Mouse (Mus musculus) cerebellum, adult 11-12 months (tissue): ENCODE measurements at regions not wholly inside any gene's neighbourhood (a gene's known extent, or its start where the extent isn't known, plus 50 kb on each side); places are given as distances from the start of the nearest gene placed in this dataset.
A peak's percentile ranks its signal among the peaks of the same experiment; 100 is the strongest.
"Not testable (repeated sequence)": the region's sequence is repeated elsewhere in the genome, so short reads cannot be mapped to it uniquely, and the experiment has no call there.

Experiments used
- DNase-seq: peaks from one replicate; pipeline ENCODE4 v3.0.0; 2022

DNA sequence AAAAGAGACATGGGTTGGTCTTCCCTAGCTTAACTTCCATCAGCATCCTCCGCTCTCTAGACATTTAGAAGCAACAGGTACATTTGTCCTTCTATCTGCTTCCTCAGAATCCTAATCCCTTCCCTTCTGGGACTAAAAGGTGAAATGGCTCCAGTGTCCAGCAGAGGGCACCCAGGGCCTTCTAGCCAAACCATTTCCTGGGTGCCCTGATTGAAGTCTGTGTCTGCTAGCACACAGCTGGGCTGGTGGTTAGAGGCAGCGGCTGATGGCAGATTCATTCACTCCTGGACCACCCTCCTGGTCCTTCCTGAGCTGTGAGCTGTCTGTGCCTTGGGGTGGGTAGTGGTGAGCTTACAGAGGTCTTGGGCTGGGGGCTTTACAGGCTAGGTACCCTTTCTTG lies 76.5 kb upstream of the Col13a1 start:
- DNase-seq: peak; percentile 46

DNA sequence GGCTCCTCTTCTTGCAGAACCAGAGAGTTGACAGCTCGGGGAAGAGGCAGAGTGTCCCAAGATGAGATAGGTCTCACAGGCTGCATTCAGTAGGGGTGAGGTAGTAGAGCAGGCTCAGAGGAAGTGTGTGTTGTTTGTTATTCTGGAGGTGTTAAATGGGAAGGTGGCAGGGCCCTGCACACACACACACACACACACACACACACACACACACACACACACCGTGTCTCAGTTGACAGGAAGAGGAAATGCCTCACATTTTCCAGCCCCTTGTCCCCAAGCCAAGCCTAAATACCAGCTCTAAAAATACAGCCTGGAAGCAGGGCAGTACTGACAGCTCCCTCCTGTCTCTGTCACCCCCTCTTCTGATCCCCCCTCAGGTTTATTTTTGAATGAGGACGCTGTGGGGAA lies 70.9 kb upstream of the Col13a1 start:
- DNase-seq: no peak

DNA sequence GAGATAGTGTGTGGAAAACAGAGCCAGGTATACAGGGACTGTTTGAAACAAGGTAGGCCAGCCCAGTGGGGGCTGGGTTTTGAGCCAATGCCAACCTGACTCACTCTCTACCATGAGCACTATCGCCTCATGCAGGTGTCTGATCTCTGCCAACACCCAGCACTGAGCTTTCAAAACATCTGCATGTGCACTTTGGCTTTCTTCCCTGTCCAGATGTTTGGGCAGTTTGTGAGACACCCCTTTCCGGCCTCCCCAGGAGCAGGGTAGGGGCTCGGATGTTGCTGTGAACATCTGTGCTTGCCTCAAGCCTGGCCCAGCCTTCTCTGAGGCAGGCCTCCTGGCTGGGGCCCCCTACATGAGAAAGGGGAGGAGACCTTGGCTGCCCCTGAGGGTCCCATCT lies 65.5 kb upstream of the Col13a1 start:
- DNase-seq: no peak

DNA sequence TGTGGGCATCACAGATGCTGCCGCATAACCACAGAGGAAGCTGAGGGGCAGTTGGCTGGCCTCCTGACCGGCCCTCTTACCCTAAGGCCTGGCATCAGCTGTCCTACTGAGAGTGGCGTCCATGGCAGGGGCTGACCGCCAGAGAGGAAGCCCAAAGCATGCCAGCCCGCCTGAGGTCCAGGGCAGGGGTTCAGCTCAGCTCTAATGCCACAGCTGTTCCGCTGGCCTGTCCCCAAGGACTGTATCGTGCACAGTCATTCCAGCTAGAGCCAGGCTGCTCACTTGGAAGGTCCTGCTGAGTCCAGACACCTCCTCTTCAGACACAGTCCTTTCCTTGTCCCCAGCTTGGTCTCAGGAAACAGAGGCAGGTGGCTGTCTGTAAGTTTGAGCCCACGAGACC lies 61.0 kb upstream of the Col13a1 start:
- DNase-seq: no peak

DNA sequence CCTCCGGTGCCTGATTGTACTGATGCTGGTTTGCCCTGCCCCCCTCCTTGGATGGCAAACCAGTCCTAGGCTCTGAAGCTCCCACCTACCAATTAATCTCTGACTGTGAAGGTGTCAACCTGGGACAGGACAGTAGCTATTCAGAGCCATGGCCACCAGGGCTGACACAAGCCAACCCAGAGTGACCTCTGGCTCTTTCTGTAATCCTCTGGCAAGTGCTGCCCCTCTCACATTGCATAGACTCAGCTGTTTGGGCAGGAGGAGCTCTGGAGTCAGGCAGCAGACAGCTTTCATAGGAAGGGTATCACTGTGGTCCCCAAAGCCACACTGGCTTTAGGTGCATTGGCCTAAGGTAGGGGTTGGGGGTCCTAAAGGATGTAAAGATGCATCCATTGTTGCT lies 59.7 kb upstream of the Col13a1 start:
- DNase-seq: no peak

DNA sequence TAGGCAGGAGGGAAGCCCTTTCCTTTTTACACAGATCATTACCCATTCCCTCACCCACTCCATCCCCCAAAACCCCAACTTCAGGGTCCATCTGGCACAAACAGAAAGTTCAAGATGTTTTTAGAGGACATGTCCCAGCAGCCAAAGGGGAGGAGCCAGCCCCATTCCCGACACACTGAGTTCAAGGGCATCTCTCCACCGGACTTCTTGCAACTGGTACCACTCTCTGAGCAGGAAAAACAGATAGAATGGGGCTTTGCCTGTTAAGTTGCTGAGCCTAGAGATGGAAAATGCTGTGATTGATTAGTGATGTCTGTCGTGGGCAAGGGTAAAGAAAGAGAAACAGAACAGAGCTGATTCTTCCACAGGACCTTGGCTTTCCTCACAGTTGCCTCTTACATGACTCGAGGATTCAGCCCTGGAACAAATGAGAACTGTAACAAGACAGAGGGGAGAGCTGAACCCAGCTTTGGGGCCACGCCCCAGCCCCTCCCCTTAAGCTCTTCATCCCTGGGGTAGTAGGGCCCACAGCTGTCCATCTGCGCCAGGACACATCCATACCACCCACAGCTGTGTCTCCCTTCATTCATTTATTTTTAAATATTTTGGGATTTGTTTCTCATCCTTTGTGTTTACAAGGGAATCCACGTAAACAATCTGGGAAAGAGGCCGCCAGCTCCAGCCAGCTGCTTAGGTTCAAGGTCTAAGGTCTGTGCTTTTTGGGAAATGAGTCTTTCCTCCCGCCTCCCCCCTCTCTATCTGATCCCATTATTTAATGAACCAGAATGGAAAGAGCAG lies 58.7 kb upstream of the Col13a1 start:
- DNase-seq: no peak

DNA sequence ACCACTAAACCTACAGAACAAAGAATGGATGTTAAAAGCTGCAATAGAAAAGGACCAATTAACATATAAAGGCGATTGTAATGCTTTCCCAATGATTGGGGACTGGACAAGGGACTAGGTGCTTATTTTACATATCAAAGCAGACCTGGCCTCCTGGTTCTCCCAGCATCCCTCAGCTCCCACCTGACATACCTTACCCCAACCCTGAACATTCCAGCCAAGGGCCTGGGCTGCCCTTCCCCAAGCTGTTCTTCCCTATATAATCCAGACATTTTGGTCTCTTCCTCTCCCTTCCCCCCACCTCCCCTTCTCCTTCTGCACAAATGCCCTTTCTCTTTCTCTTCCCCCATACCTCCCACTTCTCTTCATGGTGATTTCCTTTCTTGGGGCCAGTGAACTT lies 57.9 kb upstream of the Col13a1 start:
- DNase-seq: no peak

DNA sequence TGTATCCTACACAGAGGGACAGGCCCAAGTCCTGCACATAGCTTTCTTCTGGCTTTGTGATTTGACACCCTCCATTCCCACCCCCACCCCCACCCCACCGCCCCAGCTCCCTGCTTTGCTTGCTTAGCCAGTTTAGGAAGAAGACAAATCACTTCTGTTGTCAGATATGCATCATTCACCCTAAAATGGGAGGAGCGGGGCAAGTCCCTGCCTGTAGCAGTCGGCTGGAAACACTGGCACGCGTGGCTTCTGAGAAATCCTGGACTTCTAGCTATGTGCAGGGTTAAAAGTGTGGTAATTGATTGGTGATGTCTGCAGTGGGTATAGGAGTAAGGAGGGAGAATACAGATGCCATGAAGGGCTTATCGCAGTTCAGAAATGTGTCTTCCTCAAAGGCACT lies 55.4 kb upstream of the Col13a1 start:
- DNase-seq: no peak

DNA sequence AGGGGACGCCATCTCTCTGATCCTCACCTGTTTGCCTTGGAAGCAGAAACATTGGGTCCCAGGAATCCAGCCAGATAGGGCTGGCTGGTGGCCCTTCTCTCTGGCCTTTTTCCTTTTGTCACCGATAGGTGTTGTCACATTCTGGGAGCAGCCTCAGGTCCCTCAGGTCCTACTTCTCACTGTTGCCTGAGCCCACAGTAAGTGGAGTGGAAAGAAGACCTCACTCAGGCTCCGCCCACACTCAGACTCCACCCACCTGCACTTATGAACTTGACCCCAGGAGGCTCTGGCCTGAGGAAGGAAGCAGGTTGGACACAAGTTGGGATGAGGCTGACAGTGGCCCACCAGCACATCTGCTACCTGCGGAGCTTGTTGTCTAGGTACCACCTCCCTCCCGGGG lies 54.8 kb upstream of the Col13a1 start:
- no peak for DNase-seq

DNA sequence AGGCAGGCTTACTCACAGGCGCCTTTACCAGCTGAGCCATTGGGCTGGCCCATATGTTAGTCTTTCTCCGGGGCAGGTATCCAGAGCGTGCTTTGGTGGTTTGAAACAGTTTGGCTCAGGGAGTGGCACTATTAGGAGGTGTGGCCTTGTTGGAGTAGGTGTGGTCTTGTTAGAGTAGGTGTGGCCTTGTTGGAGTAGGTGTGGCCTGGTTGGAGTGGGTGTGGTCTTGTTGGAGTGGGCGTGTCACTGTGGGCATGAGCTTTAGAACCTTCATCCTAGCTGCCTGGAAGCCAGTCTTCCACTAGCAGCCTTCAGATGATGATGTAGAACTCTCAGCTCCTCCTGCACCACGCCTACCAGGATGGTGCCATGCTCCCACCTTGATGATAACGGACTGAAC lies 53.1 kb upstream of the Col13a1 start:
- not testable (repeated sequence) for DNase-seq

DNA sequence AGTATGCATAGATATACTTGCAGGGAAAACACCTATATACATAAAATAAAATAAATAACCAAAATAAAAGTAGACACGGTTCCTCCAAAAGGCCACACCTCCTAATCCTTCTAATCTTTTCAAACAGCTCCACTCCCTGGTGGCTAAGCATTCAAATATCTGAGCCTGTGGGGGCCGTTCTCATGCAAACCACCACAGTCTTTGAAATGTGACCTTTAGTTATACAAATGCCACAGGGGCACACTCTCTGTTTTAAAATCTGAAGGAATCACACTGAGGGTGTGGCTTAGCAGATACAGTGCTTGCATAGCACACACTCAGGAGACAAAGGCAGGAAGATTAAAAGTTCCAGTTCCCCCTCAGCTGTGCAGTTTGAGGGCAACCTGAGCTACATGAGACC lies 50.4 kb upstream of the Col13a1 start:
- no peak for DNase-seq
